Mouse (Mus musculus): ENCODE measurements at regions not wholly inside any gene's neighbourhood (a gene's known extent, or its start where the extent isn't known, plus 50 kb on each side); places are given as distances from the start of the nearest gene placed in this dataset.

GRCm38 (mm10) chr13:16619755-16620154 is 608.1 kb downstream of the Inhba start:
- TF ChIP-seq POLR2A (IDR thresholded peaks at IDR 0.05; ENCODE audit: control insufficient read depth, extremely low read depth, insufficient read depth, low read length, poor library complexity) (no peak), CTCF (IDR thresholded peaks at IDR 0.05; ENCODE audit: borderline replicate concordance, control insufficient read depth, extremely low read depth, insufficient read depth, low read length, poor library complexity) (no peak)

Data from thymus, adult 2 months (tissue).